Mouse (Mus musculus): ENCODE results near the gene 2210016L21Rik. TPM values are rescaled to one million over a fixed set of nuclear protein-coding genes. Genes with fewer than 3 reads are reported as not detected.
A peak's percentile ranks its signal among the peaks of the same experiment; 100 is the strongest.
"Not testable (repeated sequence)": the region's sequence is repeated elsewhere in the genome, so short reads cannot be mapped to it uniquely, and the experiment has no call there.

2210016L21Rik gene
- total RNA-seq (2021), result 10 to 100 TPM; 27.1 to 30.3 TPM

GRCm38 (mm10) chr5:114942074-114942765, at the start of gene 2210016L21Rik:
Gene 2210016L21Rik, plus strand, starts transcription at chr5:114942158.
- peak; percentile 88 to 92 for DNase-seq
- intact Hi-C loops (cut with DNase I), result no loop called here

- DNase-seq, result no peak
- intact Hi-C loops (cut with DNase I), result no loop called here
Observed at GRCm38 (mm10) chr5:114895542-114895941, 46.4 kb upstream of the 2210016L21Rik start.

- no peak for DNase-seq
- intact Hi-C loops (cut with DNase I), result no loop called here
Observed at GRCm38 (mm10) chr5:114896688-114897373, 45.1 kb upstream of the 2210016L21Rik start, which contains the start of gene Oasl2. Gene Oasl2, plus strand, starts transcription at chr5:114896936.

- DNase-seq, result peak; percentile 48 to 54
- intact Hi-C loops (cut with DNase I), result no loop called here
Observed at GRCm38 (mm10) chr5:114897374-114897793, 44.6 kb upstream of the 2210016L21Rik start.

- DNase-seq, result no peak
- intact Hi-C loops (cut with DNase I), result no loop called here
Observed at GRCm38 (mm10) chr5:114898857-114899256, 43.1 kb upstream of the 2210016L21Rik start.

DNA sequence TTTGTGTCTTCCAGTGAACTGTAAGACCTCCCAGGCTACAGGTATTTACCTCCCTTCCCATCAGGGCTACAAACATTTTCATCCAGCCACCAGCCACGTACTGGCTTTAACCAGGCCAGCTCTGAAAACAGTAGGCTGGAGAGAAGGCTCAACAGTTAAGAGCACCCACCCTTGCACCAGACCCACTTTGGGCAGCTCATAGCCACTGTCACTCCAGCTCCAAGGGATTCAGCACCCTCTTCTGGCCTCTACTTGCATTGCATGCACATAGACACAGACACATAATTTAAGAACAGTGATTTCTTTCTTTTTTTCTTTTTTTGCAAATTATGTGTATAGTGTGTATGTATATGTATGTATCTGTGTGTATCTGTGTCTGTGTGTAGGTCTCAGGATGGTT, 39.5 kb upstream of the 2210016L21Rik start:
- intact Hi-C loops (cut with DNase I), result loop anchor here (1.0 to 5.0 kb wide), 2 partner anchors 78 to 200 kb away; no protein-coding TSS in a partner anchor
- peak in 1 of 2 experiments; percentile 60 for DNase-seq

- DNase-seq, result no peak
- intact Hi-C loops (cut with DNase I), result no loop called here
Observed at GRCm38 (mm10) chr5:114908598-114909305, 33.2 kb upstream of the 2210016L21Rik start.

DNA sequence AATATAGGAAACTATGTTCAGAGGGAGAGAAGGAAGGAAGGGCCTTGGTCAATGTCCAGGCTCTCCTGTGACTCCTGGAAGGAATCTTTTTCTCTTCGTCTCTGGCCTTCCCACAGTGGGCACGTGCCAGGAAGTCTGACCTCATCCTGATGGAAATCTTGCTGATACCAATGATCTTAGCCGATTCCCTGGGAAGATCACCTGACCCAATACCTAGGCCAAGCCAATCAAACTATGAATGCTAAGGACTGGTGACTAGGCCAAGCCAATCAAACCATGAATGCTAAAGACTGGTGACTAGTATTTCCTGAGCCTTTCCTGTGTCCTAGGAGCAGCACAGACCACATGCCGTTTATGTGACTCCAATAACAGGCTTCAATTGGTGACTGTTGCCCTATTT, 28.3 kb upstream of the 2210016L21Rik start:
- DNase-seq, result no peak
- intact Hi-C loops (cut with DNase I), result no loop called here

- DNase-seq, result no peak
- intact Hi-C loops (cut with DNase I), result no loop called here
Observed at GRCm38 (mm10) chr5:114914855-114915254, 27.1 kb upstream of the 2210016L21Rik start.

DNA sequence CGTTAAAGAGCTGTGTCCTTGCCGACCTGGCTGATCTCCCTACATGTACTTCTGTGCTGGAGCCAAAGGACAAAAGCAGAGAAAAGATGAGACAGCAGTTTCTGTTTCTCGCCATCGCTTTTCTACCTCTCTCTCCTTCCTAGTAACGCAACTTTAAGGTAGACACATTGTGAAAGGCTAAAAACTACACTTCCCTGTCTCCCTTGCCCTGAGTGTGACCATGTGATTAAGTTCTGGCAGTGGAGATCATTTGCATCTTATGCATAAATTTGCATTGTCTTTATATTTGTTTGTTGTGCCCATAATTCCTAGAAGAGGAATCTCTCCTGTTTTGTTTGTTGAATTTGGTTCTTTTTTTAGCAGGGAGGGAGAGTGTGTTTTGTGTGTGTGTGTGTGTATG, 26.1 kb upstream of the 2210016L21Rik start:
- no peak for DNase-seq
- intact Hi-C loops (cut with DNase I), result no loop called here

GRCm38 (mm10) chr5:114916777-114917176, 25.2 kb upstream of the 2210016L21Rik start:
- no peak for DNase-seq
- intact Hi-C loops (cut with DNase I), result no loop called here

DNA sequence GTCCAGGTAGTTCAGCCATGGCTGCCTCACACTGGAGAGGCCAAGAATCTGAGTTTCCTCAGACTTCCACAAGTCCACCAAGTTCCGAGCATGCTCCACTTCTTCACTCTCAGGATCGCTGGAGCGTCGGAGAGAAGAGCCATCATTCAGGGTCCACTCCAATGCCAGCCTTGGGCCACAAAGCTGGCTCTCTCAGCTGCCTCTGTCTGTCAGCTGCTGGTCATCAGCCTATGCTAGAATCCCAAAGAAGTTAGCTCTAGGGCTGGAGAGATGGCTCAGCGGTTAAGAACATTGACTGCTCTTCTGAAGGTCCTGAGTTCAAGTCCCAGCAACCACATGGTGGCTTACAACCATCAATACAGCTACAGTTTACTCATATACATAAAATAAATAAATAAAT, 24.6 kb upstream of the 2210016L21Rik start:
- intact Hi-C loops (cut with DNase I); DNase-seq: not testable (repeated sequence)

DNA sequence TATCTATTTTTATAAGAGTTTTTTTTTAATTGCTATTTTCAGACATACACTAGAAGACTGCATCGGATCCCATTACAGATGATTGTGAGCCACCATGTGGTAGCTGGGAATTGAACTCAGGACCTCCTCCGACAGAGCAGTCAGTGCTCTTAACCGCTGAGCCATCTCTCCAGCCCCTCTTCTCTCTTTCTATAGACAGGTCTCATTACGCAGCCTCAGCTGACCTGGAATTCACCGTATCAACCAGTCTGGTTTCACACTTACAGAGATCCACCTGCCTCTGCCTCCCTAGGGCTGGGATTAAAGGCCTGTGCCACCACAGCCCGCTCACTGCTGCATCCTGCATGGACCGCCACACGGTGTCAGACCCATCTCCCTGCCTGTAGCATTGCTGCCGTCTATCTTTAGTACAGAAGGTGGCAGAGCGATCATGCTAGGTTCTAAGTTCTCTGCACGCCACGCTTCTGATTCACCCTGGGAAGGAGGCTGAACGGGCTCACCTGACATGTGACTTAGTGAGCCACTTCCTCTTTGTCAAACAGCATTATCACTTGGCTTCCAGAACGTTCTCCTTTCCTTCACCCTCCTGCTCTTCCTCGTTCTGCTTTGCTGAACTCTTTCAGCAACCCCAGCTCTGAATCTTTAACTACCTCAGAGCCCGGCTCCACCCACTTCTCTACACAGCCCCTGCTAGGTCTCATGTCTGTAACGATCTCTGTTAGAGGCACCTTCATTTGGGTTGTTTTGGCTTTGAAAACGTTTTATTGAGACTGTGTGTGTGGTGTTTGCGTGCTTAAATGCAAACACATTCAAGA, 20.2 kb upstream of the 2210016L21Rik start:
- intact Hi-C loops (cut with DNase I), result no loop called here
- DNase-seq, result peak in 1 of 2 experiments; percentile 27

DNA sequence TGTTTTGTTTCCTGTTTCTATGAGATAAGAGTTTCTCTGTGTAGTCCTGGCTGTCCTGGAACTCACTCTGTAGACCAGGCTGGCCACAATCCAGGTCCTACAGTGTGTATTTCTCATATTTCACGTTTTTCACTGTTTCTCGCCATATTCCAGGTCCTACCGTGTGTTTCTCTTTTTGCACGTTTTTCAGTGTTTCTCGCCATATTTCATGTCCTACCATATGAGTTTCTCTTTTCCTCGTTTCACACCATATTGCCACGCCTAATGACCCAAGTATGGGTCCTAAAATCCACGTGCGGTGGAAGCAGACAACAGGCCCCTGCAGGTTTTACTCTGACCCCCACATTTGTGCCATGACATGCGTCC, 19.6 kb upstream of the 2210016L21Rik start:
- DNase-seq, result no peak
- intact Hi-C loops (cut with DNase I), result no loop called here

DNA sequence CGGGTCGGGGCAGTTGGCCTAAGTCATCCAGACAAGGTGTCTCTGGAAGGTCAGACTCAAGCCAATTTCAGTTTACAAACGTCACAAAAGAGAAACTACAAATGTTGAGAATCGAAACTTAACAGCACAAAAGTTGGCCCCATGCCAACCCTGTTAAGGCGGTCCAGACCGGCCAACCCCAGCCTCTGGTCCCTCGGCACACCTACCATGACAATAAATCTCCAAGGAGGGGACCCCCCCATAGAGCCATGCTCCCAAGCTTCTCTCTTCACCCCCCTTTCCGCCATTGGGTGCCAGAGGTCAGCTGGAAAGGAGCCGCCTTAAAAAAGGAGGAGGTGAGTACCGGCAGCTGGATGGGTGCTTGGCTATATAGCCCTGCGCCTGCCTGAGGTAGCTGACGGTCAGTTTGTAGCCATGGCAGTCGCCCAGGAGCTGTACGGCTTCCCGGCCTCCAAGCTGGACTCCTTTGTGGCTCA, 18.9 kb upstream of the 2210016L21Rik start, which contains the start of gene Oasl1:
TSS of gene Oasl1 (plus strand) at position 243 of the 476 bp plus-strand sequence.
- peak; percentile 56 to 69 for DNase-seq
- intact Hi-C loops (cut with DNase I), result no loop called here

GRCm38 (mm10) chr5:114926153-114926684, 15.7 kb upstream of the 2210016L21Rik start:
- DNase-seq, result no peak
- intact Hi-C loops (cut with DNase I), result no loop called here

GRCm38 (mm10) chr5:114926753-114927152, 15.2 kb upstream of the 2210016L21Rik start:
- intact Hi-C loops (cut with DNase I), result no loop called here
- DNase-seq, result no peak

GRCm38 (mm10) chr5:114931626-114932025, 10.3 kb upstream of the 2210016L21Rik start:
- intact Hi-C loops (cut with DNase I), result no loop called here
- no peak for DNase-seq

DNA sequence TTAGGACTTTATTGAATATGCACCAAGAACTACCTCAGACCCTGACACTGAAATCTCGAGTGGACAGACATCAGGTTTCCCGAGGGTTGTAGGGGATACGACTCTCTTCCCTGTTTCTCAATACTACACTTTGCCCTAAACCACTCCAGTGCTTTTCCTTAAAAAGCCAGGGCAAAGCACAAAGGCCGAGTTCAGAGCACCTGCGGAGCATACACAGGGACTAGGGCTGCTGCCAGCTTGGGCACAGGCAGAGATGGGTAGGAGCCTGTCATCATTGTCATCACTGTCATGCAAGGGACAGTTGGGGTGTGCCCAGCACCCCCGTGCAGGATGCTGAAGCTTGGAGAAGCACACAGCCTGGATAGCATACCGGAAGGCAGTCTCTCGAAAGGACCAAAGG, 8.8 kb upstream of the 2210016L21Rik start:
- no peak for DNase-seq
- intact Hi-C loops (cut with DNase I), result no loop called here

- intact Hi-C loops (cut with DNase I), result no loop called here
- DNase-seq, result no peak
Observed at GRCm38 (mm10) chr5:114935838-114936237, 6.1 kb upstream of the 2210016L21Rik start.
